Mouse (Mus musculus): ENCODE data around the gene Stx1b.

DNA sequence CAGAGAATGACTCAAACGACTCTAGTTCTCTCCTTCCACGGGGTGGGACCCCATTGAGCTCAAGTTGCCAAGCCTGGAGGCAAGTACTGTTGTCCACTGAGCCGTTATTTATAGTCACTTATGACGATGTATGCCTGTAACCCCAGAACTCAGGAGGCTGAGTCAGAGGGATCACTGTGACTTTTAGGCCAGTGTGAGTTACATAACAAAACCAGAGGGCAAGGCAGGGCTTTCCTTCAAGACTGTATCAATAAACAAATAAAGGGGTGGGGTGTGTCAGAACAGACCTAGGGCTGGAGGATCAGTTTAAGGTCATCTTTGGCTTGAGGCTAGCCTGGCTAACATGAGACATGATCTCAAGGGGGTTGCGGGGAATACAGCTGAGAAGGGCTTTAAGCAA lies 26.6 kb upstream of the Stx1b start:
- TF ChIP-seq CTCF (conservative IDR thresholded peaks at IDR 0.05; ENCODE audit: insufficient read depth, insufficient read length, low read depth, low read length): no peak
- no peak for TF ChIP-seq POLR2A (IDR thresholded peaks at IDR 0.05; ENCODE audit: low read depth, low read length)
